In genomic region chr5:5755039-5755438, GRCm38 (mm10) we compare ENCODE assay signal across 9 mouse cellular contexts. TPM values are rescaled to one million over a fixed set of nuclear protein-coding genes. Genes with fewer than 3 reads are reported as not detected.
DNase-seq lines count a peak whose midpoint lies in the region; ATAC-seq and TF ChIP-seq lines count a peak whose summit lies in the region.
"Had no signal": no experiment of that assay in that cellular context is flagged by ENCODE, and none has a peak within 500 bp of the region (broad histone marks: within the 10 kb centered on the region; RNA-seq: fewer than 3 reads in every experiment).

No protein-coding gene starts in this region.

- H3K9ac ChIP-seq in kidney, postnatal 0 days (ENCODE audit: low read depth, low read length) = no peak overlapping the region
- no peak overlapping the region for H3K9ac ChIP-seq in kidney, embryonic 15.5 days
- no peak overlapping the region for H3K9ac ChIP-seq in hindbrain, embryonic 13.5 days

- no peak overlapping the region for H3K4me2 ChIP-seq in kidney, postnatal 0 days (ENCODE audit: low read length)
- H3K4me2 ChIP-seq in kidney, embryonic 15.5 days = no peak overlapping the region
- no peak overlapping the region for H3K4me2 ChIP-seq in hindbrain, embryonic 13.5 days

- no peak overlapping the region for H3K27ac ChIP-seq in kidney, postnatal 0 days
- no peak overlapping the region for H3K27ac ChIP-seq in kidney, embryonic 15.5 days
- H3K27ac ChIP-seq in hindbrain, embryonic 13.5 days = no peak overlapping the region
- no peak overlapping the region for H3K27ac ChIP-seq in limb, embryonic 10.5 days

- peak; percentile 90 for TF ChIP-seq CTCF in kidney, postnatal 0 days (IDR thresholded peaks at IDR 0.05; ENCODE audit: low read depth)

- ATAC-seq in kidney, postnatal 0 days (replicated peaks; ENCODE audit: low FRiP score, low read depth) = no peak
- no peak for ATAC-seq in kidney, embryonic 15.5 days (replicated peaks; ENCODE audit: low FRiP score)
- 0 out of 2 replicates have a peak, but pooled peaks have one; percentile 26 for ATAC-seq in hindbrain, embryonic 13.5 days (ENCODE audit: low FRiP score)

- WGBS in kidney, postnatal 0 days = under 1% methylated on average over 9 of the region's 9 CpGs
- 2% methylated on average over 9 of the region's 9 CpGs for WGBS in kidney, embryonic 15.5 days
- WGBS in hindbrain, embryonic 13.5 days = 2% methylated on average over 9 of the region's 9 CpGs
- WGBS in limb, embryonic 10.5 days = 5% methylated on average over 9 of the region's 9 CpGs

- H3K27me3 ChIP-seq in kidney, postnatal 0 days (ENCODE audit: insufficient read depth, low read length) = no peaks in the 10 kb centered on the region
- H3K27me3 ChIP-seq in kidney, embryonic 15.5 days = peaks cover 20% of the 10 kb centered on the region
- 0 out of 2 replicates have a peak, but pooled peaks cover 7% of the 10 kb centered on the region for H3K27me3 ChIP-seq in hindbrain, embryonic 13.5 days
- no peaks in the 10 kb centered on the region for H3K27me3 ChIP-seq in limb, embryonic 10.5 days (ENCODE audit: low read depth, poor library complexity, severe bottlenecking)

- H3K4me3 ChIP-seq in kidney, postnatal 0 days (replicated peaks; ENCODE audit: low read depth, low read length) = no peak overlapping the region
- H3K4me3 ChIP-seq in kidney, embryonic 15.5 days (replicated peaks) = no peak overlapping the region
- H3K4me3 ChIP-seq in hindbrain, embryonic 13.5 days = no peak overlapping the region
- H3K4me3 ChIP-seq in limb, embryonic 10.5 days = no peak overlapping the region
- H3K4me3 ChIP-seq: erythroblast, embryonic 14.5 days had no signal

- H3K4me1 ChIP-seq in kidney, postnatal 0 days (replicated peaks; ENCODE audit: insufficient read depth, low read length) = no peaks in the 10 kb centered on the region
- peaks cover 3% of the 10 kb centered on the region; the same call in 1 of the 2 replicates for H3K4me1 ChIP-seq in kidney, embryonic 15.5 days
- no peaks in the 10 kb centered on the region for H3K4me1 ChIP-seq in hindbrain, embryonic 13.5 days (replicated peaks)
- no peaks in the 10 kb centered on the region for H3K4me1 ChIP-seq in limb, embryonic 10.5 days

- H3K9me3 ChIP-seq in kidney, postnatal 0 days (replicated peaks; ENCODE audit: low read length) = no peaks in the 10 kb centered on the region
- H3K9me3 ChIP-seq in kidney, embryonic 15.5 days (replicated peaks) = no peaks in the 10 kb centered on the region
- H3K9me3 ChIP-seq in hindbrain, embryonic 13.5 days = no peaks in the 10 kb centered on the region
- H3K9me3 ChIP-seq in limb, embryonic 10.5 days (replicated peaks) = no peaks in the 10 kb centered on the region

- no peaks in the 10 kb centered on the region for H3K36me3 ChIP-seq in kidney, postnatal 0 days (ENCODE audit: insufficient read depth, low read length)
- no peaks in the 10 kb centered on the region for H3K36me3 ChIP-seq in kidney, embryonic 15.5 days
- H3K36me3 ChIP-seq in hindbrain, embryonic 13.5 days = no peaks in the 10 kb centered on the region
- no peaks in the 10 kb centered on the region for H3K36me3 ChIP-seq in limb, embryonic 10.5 days

- peak; percentile 66 for DNase-seq in kidney, postnatal 0 days (ENCODE audit: low spot score)
- DNase-seq in adrenal gland, adult 8-10 months = peak; percentile 9
- DNase-seq in embryo, embryonic 9.5 days (ENCODE audit: extremely low spot score) = peak; percentile 66
- DNase-seq in limb, embryonic 10.5 days (ENCODE audit: low spot score) = peak; percentile 80
- peak; percentile 1 to 25 for DNase-seq in natural killer cell, adult 2 months (ENCODE audit: low spot score in 2 of 2)
- DNase-seq in urinary bladder, postnatal 25 days (ENCODE audit: low spot score) = peak; percentile 62

RNA-seq across cellular contexts. Expression of gene Steap1, which starts 5.9 kb away (rescaled TPM):
- 12.1 and 13.2 TPM in 2 replicates for polyA plus RNA-seq in kidney, postnatal 0 days (2015; fragmentation: Nextera tagmentation; extraction: Ambion mirVana)
- polyA plus RNA-seq in kidney, embryonic 15.5 days (2015; fragmentation: Nextera tagmentation; extraction: Ambion mirVana) = 13.7 and 15.9 TPM in 2 replicates
- 10 to 100 TPM; 28.0 to 35.0 (median 31.5) TPM for total RNA-seq in adrenal gland, adult 8-10 months (2022)
- polyA plus RNA-seq in hindbrain, embryonic 13.5 days (2015; fragmentation: Nextera tagmentation; extraction: Ambion mirVana) = 1.5 and 2.1 TPM in 2 replicates
- polyA plus RNA-seq in limb, embryonic 10.5 days (2016; fragmentation: Nextera tagmentation; extraction: Ambion mirVana) = 4.7 and 5.8 TPM in 2 replicates
- polyA plus RNA-seq: erythroblast, embryonic 14.5 days had no signal

Comparison
In these comparisons a context has a peak if more than half of its experiments do, and no peak if none do; other contexts are left out.
1. DNase-seq: peak in every context shown above with its lines; median percentile 80 in limb, embryonic 10.5 days; 66 in kidney, postnatal 0 days; 66 in embryo, embryonic 9.5 days; 62 in urinary bladder, postnatal 25 days; 13 in natural killer cell, adult 2 months; 9 in adrenal gland, adult 8-10 months.